Mouse (Mus musculus) embryonic stem cell, embryonic (primary cell): ENCODE data around the gene Tmem120a.

Source experiments
- CTCF ChIA-PET, 4 experiments: fragments of 300-600 bp in 2 of 4; fragments of 350-600 bp in 2 of 4; sonication (Branson Sonifier 250); formaldehyde crosslinking; loops; one replicate each; lab custom pipeline; 2022; ENCODE audit warnings: inconsistent platforms in 2 of 4; lab: Charles Lee
- POLR2A ChIA-PET, 4 experiments: fragments of 300-600 bp in 2 of 4; fragments of 350-600 bp in 2 of 4; sonication (Branson Sonifier 250); formaldehyde crosslinking; loops; one replicate each; lab custom pipeline; 2022; ENCODE audit warnings: antibody characterized with exemption in 4 of 4, inconsistent platforms in 1 of 4; lab: Charles Lee

The Tmem120a gene

DNA sequence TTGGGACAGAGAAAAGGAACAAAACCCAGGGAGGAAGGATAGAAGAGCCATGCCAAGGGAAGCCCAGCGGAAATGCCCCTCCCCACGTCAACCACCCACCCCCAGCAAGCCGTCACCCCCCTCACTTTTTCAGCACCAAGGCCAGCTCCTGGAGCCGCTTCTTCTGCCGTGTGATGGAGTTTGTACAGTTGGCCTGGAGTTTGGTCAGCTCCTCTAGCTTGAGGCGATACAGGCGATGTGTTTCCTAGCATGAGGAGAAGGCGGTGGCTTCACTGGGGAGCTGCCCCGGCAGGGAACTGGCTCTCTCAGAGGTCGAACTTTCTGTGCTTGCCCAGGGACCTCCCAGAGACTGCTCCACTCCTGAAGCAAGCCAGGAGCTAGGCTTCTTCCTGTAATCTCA lies 2.1 kb downstream of the Tmem120a start:
- ChIA-PET CTCF (interaction anchor here (0.5 to 1.5 kb wide), 10 partner anchors 99 to 197 kb away, joined by 3 to 12 read pairs (median 4); partner anchors contain the start of gene Hip1 (in 1 of the 4)), POLR2A (interaction anchor here (0.6 to 1.6 kb wide), 13 partner anchors 8 to 1846 kb away, joined by 3 to 9 read pairs (median 3); no protein-coding TSS in a partner anchor)

DNA sequence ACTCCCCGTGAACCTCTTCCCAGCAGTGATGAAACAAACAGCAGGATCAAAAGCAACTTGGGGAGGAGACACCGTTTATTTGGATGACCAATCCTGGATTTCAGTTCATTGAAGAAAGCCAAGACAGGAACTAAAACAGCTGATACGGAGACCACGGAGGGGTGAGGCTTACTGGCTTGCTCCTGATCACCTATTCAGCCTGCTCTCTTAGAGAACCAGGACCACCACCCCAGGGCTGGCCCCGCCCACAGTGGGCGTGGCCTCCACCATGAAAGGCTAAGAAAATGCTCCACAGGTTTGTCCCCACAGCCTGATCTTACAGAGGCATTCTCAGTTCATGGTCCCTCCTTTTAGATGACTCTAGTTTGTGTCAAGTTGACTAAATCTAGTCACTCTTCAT lies 6.0 kb downstream of the Tmem120a start:
- CTCF ChIA-PET: interaction anchor here (0.6 to 1.9 kb wide), 11 partner anchors 10 to 304 kb away, joined by 3 to 8 read pairs (median 3); no protein-coding TSS in a partner anchor
- POLR2A ChIA-PET: interaction anchor here in 3 of 4 experiments (0.6 to 6.4 kb wide), 6 partner anchors 11 to 571 kb away, joined by 3 to 43 read pairs (median 6); partner anchors contain the start of genes Mdh2 (in 2 of the 3) and Styxl1 (in 2 of the 3)

DNA sequence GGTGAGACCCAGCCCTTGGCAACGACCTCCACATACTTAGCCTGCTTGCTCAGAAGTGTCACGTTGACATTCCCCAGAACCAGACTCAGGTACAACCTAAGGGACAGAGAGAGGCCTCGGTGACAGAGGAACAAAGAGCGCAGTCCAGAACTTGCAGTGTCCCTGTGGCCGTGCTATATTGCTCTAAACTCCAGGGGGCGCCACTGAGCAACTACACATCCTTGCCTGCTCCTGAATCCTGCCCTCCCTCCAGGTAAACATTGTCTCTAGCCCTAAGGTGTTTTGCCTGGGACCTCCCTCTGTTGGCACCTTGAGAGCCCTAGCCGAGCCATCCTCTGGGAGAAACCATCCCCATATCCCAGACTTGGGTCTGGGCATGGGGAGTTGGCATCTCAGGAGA lies 7.1 kb downstream of the Tmem120a start:
- POLR2A ChIA-PET: interaction anchor here in 2 of 4 experiments (1.1 to 6.4 kb wide), 6 partner anchors 10 to 45 kb away, joined by 3 to 43 read pairs (median 4); partner anchors contain the start of genes Mdh2 (in 2 of the 2) and Styxl1 (in 2 of the 2)
- CTCF ChIA-PET: interaction anchor here (0.5 to 2.0 kb wide), 13 partner anchors 9 to 353 kb away, joined by 3 to 7 read pairs (median 3); no protein-coding TSS in a partner anchor

DNA sequence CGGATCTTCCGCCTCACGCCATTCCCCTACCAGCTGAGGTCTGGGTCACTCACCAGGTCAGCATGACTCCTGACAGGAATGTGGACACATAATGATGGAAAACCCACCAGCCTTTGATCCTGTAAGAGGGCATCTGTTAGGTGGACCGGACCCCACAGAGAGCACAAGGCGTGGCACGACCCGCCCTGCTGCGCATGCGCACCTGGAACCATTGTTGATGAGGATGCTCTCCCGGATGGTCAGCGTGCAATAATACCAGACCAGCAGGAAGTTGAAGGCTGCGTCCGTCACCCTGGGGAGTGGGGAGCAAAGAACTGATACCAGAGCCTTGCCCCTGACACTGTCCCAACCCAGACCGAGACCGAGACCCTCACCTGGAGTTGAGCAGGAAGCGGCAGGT lies 7.7 kb downstream of the Tmem120a start:
- ChIA-PET POLR2A (interaction anchor here in 2 of 4 experiments (0.6 to 6.4 kb wide), 6 partner anchors 13 to 774 kb away, joined by 3 to 43 read pairs (median 5); partner anchors contain the start of genes Mdh2 (in 2 of the 2) and Styxl1 (in 2 of the 2)), CTCF (interaction anchor here in 2 of 4 experiments (0.5 to 2.0 kb wide), 7 partner anchors 9 to 353 kb away, joined by 3 to 7 read pairs (median 3); no protein-coding TSS in a partner anchor)

DNA sequence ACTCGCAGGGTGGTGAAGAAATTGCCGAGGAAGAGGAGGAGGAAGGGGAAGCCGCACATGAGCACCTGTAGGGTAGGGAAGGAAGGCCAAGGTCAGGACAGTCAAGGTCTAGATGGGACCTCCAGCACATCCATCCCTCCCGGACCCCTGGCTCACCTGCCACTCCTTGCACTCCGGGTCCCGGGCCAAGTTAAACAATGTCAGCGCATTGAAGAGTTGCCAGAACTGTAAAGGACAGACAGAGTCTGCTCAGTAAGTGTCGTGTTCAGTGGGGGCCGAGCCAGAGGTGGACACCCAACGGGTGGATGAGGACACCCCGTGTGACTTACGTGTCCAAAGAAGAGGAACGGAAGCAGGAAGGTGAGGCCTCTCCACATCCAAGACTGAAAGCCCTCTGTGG lies 8.5 kb downstream of the Tmem120a start:
- ChIA-PET POLR2A (interaction anchor here in 2 of 4 experiments (1.1 to 6.4 kb wide), 5 partner anchors 9 to 47 kb away, joined by 3 to 43 read pairs (median 19); partner anchors contain the start of gene Tmem120a (in 2 of the 2)), CTCF (interaction anchor here in 1 of 4 experiments (0.6 to 1.0 kb wide), 2 partner anchors 10 to 99 kb away, joined by 3 read pairs; no protein-coding TSS in a partner anchor)

DNA sequence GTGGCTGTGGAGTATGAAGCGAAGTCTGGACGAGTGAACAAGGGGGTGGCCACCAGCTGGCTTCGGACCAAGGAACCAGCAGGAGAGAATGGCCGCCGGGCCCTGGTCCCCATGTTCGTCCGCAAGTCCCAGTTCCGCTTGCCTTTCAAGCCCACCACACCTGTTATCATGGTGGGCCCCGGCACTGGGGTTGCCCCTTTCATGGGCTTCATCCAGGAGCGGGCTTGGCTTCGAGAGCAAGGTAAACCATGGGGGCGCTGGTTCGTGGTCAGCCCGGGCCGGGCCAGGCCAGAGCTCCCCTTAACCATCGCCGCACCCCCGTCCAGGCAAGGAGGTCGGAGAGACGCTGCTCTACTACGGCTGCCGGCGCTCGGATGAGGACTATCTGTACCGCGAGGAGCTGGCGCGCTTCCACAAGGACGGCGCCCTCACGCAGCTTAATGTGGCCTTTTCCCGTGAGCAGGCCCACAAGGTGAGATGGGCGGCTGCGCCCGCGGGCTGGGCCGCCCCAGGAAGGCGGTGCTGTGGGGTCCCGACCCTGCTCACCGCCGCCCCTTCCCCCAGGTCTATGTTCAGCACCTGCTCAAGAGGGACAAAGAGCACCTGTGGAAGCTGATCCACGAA lies 10.1 kb downstream of the Tmem120a start:
- ChIA-PET POLR2A (interaction anchor here (0.8 to 6.4 kb wide), 22 partner anchors 8 to 229 kb away, joined by 3 to 43 read pairs (median 6); partner anchors contain the start of genes Mdh2 (in 2 of the 4), Styxl1 (in 2 of the 4) and Tmem120a (in 2 of the 4)), CTCF (interaction anchor here (0.5 to 2.1 kb wide), 13 partner anchors 10 to 849 kb away, joined by 3 to 10 read pairs (median 4); partner anchors contain the start of gene Tmem120a (in 1 of the 4))

DNA sequence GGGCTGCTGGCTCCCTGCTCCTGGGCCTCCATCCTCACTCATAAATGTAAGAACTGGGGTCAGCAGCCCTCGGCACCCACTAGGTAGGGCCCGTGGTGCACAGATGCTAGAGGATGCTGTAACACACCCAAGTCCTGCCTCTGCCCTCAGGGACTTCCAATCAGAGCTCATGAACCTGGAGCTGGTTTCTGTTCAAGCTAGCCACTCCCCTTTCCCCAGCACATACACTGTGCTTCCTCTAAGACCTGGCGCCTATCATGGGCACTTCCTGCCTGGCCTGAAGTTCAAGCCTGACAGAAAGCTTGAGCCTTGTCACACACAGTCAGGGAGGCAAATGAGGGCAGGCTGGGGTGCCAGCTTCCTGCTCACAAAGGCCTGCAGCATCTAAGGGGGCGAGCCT lies 11.2 kb downstream of the Tmem120a start:
- ChIA-PET CTCF (interaction anchor here in 2 of 4 experiments (0.5 to 2.1 kb wide), 11 partner anchors 9 to 117 kb away, joined by 3 to 8 read pairs (median 4); no protein-coding TSS in a partner anchor), POLR2A (interaction anchor here (0.5 to 6.4 kb wide), 28 partner anchors 8 to 251 kb away, joined by 3 to 43 read pairs (median 4); partner anchors contain the start of genes Mdh2 (in 2 of the 4), Styxl1 (in 2 of the 4) and Tmem120a (in 2 of the 4))

DNA sequence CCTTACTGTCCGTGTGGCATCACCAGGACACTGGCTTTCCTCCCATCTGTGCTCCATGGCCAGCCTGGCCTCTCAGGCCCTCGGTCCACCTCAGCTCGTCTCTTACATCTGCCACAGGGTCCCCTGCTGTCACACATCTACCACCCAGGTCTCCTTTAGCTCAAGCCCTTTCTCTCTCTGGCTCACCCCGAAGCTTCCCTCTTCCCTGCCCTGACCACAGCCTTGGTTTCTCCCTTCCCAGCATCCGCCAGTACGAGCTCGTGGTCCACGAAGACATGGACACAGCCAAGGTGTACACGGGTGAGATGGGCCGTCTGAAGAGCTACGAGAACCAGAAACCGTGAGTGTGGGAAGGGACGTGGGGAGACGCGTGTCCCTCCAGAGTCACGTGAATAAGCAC lies 12.9 kb downstream of the Tmem120a start:
- CTCF ChIA-PET: interaction anchor here (0.5 to 1.2 kb wide), 5 partner anchors 10 to 193 kb away, joined by 3 to 8 read pairs (median 5); no protein-coding TSS in a partner anchor

DNA sequence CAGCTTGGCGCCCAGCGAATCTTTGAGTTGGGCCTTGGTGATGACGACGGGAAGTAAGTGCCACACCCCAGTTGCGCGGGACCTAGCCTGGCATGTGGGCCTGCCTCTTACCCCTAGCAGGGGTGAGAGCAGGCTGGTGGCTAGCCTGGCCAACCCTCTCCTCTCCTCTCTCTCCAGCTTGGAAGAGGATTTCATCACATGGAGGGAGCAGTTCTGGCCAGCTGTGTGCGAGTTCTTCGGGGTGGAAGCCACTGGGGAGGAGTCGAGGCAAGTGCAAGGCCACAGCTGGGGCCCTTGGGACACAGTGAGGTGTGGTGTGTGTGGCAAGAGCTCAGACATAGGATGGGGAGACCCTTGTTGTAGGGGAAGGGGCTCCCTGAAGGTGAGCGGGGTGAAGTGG lies 13.3 kb downstream of the Tmem120a start:
- CTCF ChIA-PET: interaction anchor here in 2 of 4 experiments (0.6 to 1.2 kb wide), 2 partner anchors 100 to 354 kb away, joined by 3 read pairs; no protein-coding TSS in a partner anchor
- POLR2A ChIA-PET: interaction anchor here in 3 of 4 experiments (0.7 to 1.4 kb wide), 8 partner anchors 8 to 73 kb away, joined by 3 to 4 read pairs (median 4); partner anchors contain the start of gene Tmem120a (in 1 of the 3)

More for the DNA sequence above, 12.9 kb downstream of the Tmem120a start:
- POLR2A ChIA-PET: interaction anchor here (0.7 to 3.1 kb wide), 10 partner anchors 8 to 73 kb away, joined by 3 to 10 read pairs (median 4); partner anchors contain the start of genes Tmem120a (in 2 of the 4), Mdh2 (in 1 of the 4) and Styxl1 (in 1 of the 4)

DNA sequence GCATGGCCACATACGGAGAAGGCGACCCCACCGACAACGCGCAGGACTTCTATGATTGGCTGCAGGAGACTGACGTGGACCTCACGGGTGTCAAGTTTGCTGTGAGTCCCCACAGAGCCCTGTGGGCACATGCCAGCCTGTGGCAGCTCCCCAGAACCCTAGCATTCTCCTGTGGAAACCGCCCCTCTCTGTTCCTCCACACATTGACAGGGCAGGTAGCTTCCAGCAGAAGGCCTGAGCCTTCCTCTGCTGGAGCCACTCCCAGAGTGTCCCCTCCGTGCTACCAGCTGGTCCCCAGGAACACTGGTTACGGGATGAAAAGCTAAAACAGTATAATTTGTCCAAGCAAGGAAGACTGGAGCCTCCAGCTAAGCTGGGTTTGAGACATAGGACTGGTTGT lies 14.0 kb downstream of the Tmem120a start:
- ChIA-PET CTCF (interaction anchor here in 2 of 4 experiments (0.6 to 1.2 kb wide), 2 partner anchors 100 to 354 kb away, joined by 3 read pairs; no protein-coding TSS in a partner anchor), POLR2A (interaction anchor here in 3 of 4 experiments (0.8 to 1.4 kb wide), 4 partner anchors 9 to 18 kb away, joined by 3 to 4 read pairs (median 4); no protein-coding TSS in a partner anchor)

DNA sequence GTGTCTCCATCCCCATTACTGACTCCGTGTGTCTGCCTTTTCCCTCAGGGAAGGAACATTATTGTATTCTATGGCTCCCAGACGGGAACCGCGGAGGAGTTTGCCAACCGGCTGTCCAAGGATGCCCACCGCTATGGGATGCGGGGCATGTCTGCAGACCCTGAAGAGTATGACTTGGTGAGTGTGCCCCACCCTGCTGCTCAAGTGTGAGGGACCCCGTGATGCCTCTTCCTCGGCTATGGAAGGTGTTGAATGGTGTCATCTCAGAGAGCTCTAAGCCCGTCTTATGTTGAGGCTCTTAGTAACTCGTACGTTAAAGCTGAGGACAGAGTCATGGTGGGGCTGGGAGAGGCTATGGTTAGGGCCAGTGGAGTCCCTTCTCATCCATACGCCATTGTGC lies 14.9 kb downstream of the Tmem120a start:
- POLR2A ChIA-PET: no interaction called here
- CTCF ChIA-PET: no interaction called here

DNA sequence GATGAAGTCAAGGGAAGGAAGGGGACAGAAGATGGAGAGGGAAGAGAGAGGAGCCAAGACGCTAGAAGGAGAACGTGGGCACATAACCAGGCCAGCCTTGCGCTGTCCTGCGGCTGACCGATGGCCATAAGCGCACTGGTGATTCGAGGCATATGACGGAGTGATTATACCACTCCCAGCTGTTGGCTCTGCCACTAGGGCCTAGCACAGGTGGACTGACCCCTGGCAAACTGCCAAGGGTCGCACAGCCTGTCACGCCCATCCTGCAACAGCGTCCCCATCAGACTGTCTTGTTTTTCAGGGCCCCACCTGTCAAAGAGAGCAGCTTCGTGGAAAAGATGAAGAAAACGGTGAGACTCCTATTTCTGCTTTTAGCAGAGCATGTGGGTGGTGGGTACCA lies 15.9 kb downstream of the Tmem120a start:
- ChIA-PET POLR2A (no interaction called here), CTCF (interaction anchor here in 2 of 4 experiments (0.6 to 1.0 kb wide), 2 partner anchors 9 to 10 kb away, joined by 3 to 7 read pairs; no protein-coding TSS in a partner anchor)

DNA sequence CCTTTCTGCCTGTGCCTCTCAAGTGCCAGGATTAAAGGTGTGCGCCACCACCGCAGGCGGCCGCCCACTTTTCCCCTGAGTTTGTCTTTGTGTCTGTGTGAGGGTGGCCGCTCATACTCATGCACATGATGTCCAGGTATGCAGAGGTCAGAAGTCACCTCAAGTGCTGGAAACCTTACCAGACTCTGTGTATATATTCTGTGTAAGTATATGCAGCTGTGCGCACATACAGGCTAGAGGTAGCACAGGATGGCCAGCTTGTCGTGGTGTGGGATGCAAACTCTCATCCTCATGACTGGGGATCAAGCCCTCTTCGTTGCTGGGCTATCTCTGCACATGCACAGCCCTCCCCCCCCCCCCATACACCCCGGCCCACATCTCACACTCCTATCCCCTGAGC lies 16.4 kb downstream of the Tmem120a start:
- POLR2A ChIA-PET: interaction anchor here in 2 of 4 experiments (0.7 to 1.3 kb wide), 2 partner anchors 10 to 98 kb away, joined by 3 read pairs; no protein-coding TSS in a partner anchor

DNA sequence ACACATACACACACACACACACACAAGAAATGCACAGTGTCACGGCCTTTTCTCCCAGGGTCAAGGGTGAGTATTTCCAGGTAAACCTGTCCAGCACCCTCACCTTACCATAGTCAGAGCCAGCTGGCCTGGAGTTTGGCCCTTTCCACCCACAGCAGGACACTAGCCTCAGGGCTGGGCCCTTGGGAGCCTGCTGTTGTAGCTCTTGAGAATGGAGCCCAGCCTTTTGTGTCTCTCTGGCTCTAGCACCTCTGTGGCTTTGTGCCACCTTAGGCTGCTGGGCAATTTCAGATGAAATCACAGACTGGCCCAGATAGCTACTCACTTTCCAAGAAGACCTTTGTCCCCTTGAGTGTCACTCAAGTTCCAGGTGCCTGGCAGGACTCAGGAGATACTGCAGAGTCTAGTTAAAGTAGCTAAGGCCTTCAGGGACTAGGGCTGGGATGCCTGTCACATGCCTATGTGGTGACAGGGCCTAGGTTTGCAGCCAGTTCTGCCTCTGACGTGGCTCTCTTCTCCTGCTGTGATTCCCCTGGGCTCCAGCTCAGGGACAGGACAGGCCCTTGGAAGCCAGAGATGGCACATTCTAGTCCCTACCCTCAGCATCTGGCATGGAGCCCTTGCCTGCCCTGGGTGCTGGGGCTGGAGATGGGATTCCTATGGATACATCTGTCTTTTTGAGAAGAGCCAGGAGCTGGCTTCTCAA lies 17.5 kb downstream of the Tmem120a start:
- ChIA-PET POLR2A (interaction anchor here in 3 of 4 experiments (0.6 to 5.2 kb wide), 16 partner anchors 8 to 684 kb away, joined by 3 to 43 read pairs (median 4); partner anchors contain the start of genes Tmem120a (in 2 of the 3), Mdh2 (in 1 of the 3) and Styxl1 (in 1 of the 3)), CTCF (interaction anchor here (0.8 to 1.8 kb wide), 7 partner anchors 9 to 96 kb away, joined by 3 to 9 read pairs (median 3); no protein-coding TSS in a partner anchor)

More for the DNA sequence above, 16.4 kb downstream of the Tmem120a start:
- CTCF ChIA-PET: interaction anchor here in 2 of 4 experiments (0.6 to 1.0 kb wide), 4 partner anchors 9 to 222 kb away, joined by 3 to 7 read pairs (median 6); partner anchors contain the start of genes Mdh2 (in 1 of the 2) and Styxl1 (in 1 of the 2)

DNA sequence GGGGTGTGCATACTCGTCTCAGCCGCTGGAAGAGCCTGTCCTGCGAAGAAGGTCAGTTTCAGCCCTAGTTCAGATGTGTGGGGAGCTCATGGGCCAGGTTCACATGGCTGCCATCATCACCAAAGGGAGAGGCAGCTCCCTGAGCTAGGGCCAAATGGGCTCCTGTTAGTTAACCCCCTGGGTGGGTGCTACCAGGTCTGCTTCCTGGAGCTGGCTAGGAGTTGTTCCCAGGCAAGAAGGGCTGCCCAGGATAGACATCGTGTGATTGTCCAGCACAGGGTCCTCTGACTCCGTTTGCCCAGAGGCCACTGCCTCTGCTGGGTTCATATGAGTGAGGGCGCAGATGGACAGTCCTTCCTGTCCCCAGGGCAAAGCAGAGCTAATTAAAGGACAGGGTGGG lies 18.3 kb downstream of the Tmem120a start:
- CTCF ChIA-PET: interaction anchor here in 3 of 4 experiments (1.0 to 1.8 kb wide), 7 partner anchors 10 to 110 kb away, joined by 3 to 9 read pairs (median 3); no protein-coding TSS in a partner anchor
- POLR2A ChIA-PET: interaction anchor here (0.6 to 5.2 kb wide), 18 partner anchors 8 to 125 kb away, joined by 3 to 43 read pairs (median 8); partner anchors contain the start of genes Tmem120a (in 3 of the 4), Mdh2 (in 2 of the 4) and Styxl1 (in 2 of the 4)

DNA sequence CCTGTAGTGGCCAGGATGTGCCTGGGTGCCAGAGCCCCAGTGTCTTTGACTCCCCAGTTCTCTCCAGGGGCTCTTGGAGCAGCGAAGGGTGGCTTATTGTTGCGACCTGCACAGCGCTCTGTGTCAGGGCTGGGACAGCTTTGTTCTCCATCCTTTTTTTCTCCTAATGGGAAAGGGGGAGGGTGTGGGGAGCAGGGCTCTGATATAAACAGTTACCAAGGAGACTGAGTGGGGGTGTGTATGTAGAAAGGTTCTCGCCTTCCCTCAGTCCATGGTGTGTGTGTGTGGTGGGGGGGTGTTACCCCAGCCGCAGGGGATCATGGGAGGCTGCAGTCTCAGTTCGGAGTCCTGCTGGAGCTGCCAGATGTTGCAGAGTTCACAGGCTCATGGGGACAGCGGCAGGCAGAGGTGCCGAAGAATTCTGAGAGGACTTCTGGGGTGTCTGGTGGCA lies 18.8 kb downstream of the Tmem120a start:
- POLR2A ChIA-PET: interaction anchor here (0.6 to 5.2 kb wide), 26 partner anchors 8 to 1072 kb away, joined by 3 to 43 read pairs (median 6); partner anchors contain the start of genes Tmem120a (in 3 of the 4), Mdh2 (in 2 of the 4) and Styxl1 (in 2 of the 4)
- CTCF ChIA-PET: interaction anchor here (0.5 to 2.8 kb wide), 17 partner anchors 10 to 691 kb away, joined by 3 to 10 read pairs (median 4); no protein-coding TSS in a partner anchor
